ENCODE assay signal across 31 mouse cellular contexts in the genomic region with DNA sequence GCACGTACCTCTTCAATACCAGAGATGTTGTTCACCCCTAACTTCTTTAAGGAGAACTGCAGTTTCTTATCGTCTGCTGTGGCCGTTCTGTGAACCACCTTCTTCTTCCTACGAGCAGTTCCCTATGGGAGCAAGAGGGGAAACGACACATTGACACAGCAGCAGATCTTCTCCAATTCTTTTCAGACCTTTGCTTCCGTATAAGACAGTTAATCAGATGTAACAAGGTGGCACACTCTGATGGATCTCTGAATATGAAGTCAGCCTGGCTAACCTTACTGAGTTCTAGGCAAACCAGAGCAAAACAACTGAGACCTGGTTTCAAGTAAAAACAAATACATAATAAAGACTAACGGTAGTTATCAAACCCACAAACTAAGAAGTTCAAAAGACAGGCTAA. TPM values are rescaled to one million over a fixed set of nuclear protein-coding genes. Genes with fewer than 3 reads are reported as not detected.
A peak's percentile ranks its signal among the peaks of the same experiment; 100 is the strongest.
DNase-seq lines count a peak whose midpoint lies in the region; ATAC-seq and TF ChIP-seq lines count a peak whose summit lies in the region.
"Had no signal": no experiment of that assay in that cellular context is flagged by ENCODE, and none has a peak within 500 bp of the region (broad histone marks: within the 10 kb centered on the region; RNA-seq: fewer than 3 reads in every experiment).

No protein-coding gene starts in this region.

- H3K4me3 ChIP-seq in heart, embryonic 10.5 days, result no peak overlapping the region
- no peak overlapping the region for H3K4me3 ChIP-seq in midbrain, embryonic 11.5 days (ENCODE audit: low read depth, low read length)
- no peak overlapping the region for H3K4me3 ChIP-seq in midbrain, embryonic 14.5 days (replicated peaks; ENCODE audit: low read depth, low read length)
- H3K4me3 ChIP-seq in liver, postnatal 0 days (ENCODE audit: low read depth, low read length), result no peak overlapping the region
- no peak overlapping the region for H3K4me3 ChIP-seq in forebrain, embryonic 10.5 days
- H3K4me3 ChIP-seq: embryonic facial prominence, embryonic 12.5 days; embryonic facial prominence, embryonic 15.5 days; forebrain, embryonic 12.5 days; forebrain, embryonic 15.5 days; heart, embryonic 12.5 days; heart, embryonic 15.5 days; hindbrain, embryonic 10.5 days; hindbrain, embryonic 13.5 days; intestine, embryonic 15.5 days had no signal

- no peak for ATAC-seq in midbrain, embryonic 11.5 days (ENCODE audit: low FRiP score)
- no peak for ATAC-seq in midbrain, embryonic 14.5 days (ENCODE audit: low FRiP score, low TSS enrichment)
- ATAC-seq in liver, postnatal 0 days, result no peak
- ATAC-seq: forebrain, embryonic 15.5 days; hindbrain, embryonic 16.5 days; intestine, embryonic 15.5 days had no signal

- peaks cover 4% of the 10 kb centered on the region for H3K4me1 ChIP-seq in heart, embryonic 10.5 days
- H3K4me1 ChIP-seq in midbrain, embryonic 11.5 days (ENCODE audit: control insufficient read depth, insufficient read depth, low read length), result peaks cover 13% of the 10 kb centered on the region
- H3K4me1 ChIP-seq in midbrain, embryonic 14.5 days (ENCODE audit: control insufficient read depth, insufficient read depth, low read length), result peaks cover 13% of the 10 kb centered on the region
- peaks cover 19% of the 10 kb centered on the region for H3K4me1 ChIP-seq in liver, postnatal 0 days (ENCODE audit: insufficient read depth)
- peaks cover 21% of the 10 kb centered on the region for H3K4me1 ChIP-seq in forebrain, embryonic 10.5 days

- peak; percentile 49 for DNase-seq in heart, adult 11 months
- DNase-seq in heart, embryonic 10.5 days (ENCODE audit: low spot score), result no peak
- peak; percentile 61 for DNase-seq in midbrain, embryonic 11.5 days (ENCODE audit: low spot score, missing footprints)
- DNase-seq in midbrain, embryonic 14.5 days, result no peak
- no peak for DNase-seq in liver, postnatal 0 days
- no peak for DNase-seq in forebrain, embryonic 10.5 days (ENCODE audit: extremely low spot score, low spot score)
- no peak for DNase-seq in adrenal gland, adult 2 months
- DNase-seq: adrenal gland, postnatal 10 days; adrenal gland, postnatal 36 days; cerebellum, adult 18-20 months; cerebellum, adult 9-10 months; cerebellum, postnatal 25 days; gastrocnemius, postnatal 10 days; gastrocnemius, postnatal 36 days; heart, postnatal 10 days; heart, postnatal 36 days had no signal

- H3K27me3 ChIP-seq in heart, embryonic 10.5 days (ENCODE audit: insufficient read depth, poor library complexity, severe bottlenecking), result no peaks in the 10 kb centered on the region
- no peaks in the 10 kb centered on the region for H3K27me3 ChIP-seq in midbrain, embryonic 11.5 days (ENCODE audit: control insufficient read depth, insufficient read depth, low read length)
- H3K27me3 ChIP-seq in midbrain, embryonic 14.5 days (ENCODE audit: control insufficient read depth, insufficient read depth, low read length), result no peaks in the 10 kb centered on the region
- H3K27me3 ChIP-seq in liver, postnatal 0 days (ENCODE audit: insufficient read depth, low read length), result no peaks in the 10 kb centered on the region
- H3K27me3 ChIP-seq in forebrain, embryonic 10.5 days (ENCODE audit: poor library complexity, severe bottlenecking), result no peaks in the 10 kb centered on the region
- H3K27me3 ChIP-seq: embryonic facial prominence, embryonic 12.5 days; embryonic facial prominence, embryonic 15.5 days; forebrain, embryonic 12.5 days; forebrain, embryonic 15.5 days; heart, embryonic 12.5 days; heart, embryonic 15.5 days; hindbrain, embryonic 13.5 days; intestine, embryonic 15.5 days had no signal

- no peak for TF ChIP-seq CTCF in liver, postnatal 0 days (IDR thresholded peaks at IDR 0.05; ENCODE audit: low read depth)

- no peak for TF ChIP-seq EP300 in liver, postnatal 0 days (IDR thresholded peaks at IDR 0.05; ENCODE audit: low read depth)

- no peak overlapping the region for H3K9ac ChIP-seq in midbrain, embryonic 11.5 days (ENCODE audit: low read length)
- no peak overlapping the region for H3K9ac ChIP-seq in midbrain, embryonic 14.5 days (replicated peaks; ENCODE audit: low read length)
- no peak overlapping the region for H3K9ac ChIP-seq in liver, postnatal 0 days (replicated peaks)
- H3K9ac ChIP-seq: embryonic facial prominence, embryonic 12.5 days; embryonic facial prominence, embryonic 15.5 days; forebrain, embryonic 12.5 days; forebrain, embryonic 15.5 days; heart, embryonic 12.5 days; heart, embryonic 15.5 days; hindbrain, embryonic 13.5 days; intestine, embryonic 15.5 days had no signal

- H3K4me2 ChIP-seq in midbrain, embryonic 11.5 days, result no peak overlapping the region
- H3K4me2 ChIP-seq in midbrain, embryonic 14.5 days (ENCODE audit: low read length), result no peak overlapping the region
- 0 out of 2 replicates have a peak overlapping the region, but pooled peaks have one; percentile 22 for H3K4me2 ChIP-seq in liver, postnatal 0 days (ENCODE audit: low read depth, low read length)
- H3K4me2 ChIP-seq: embryonic facial prominence, embryonic 12.5 days; embryonic facial prominence, embryonic 15.5 days; forebrain, embryonic 12.5 days; forebrain, embryonic 15.5 days; heart, embryonic 12.5 days; heart, embryonic 15.5 days; hindbrain, embryonic 13.5 days; intestine, embryonic 15.5 days had no signal

- H3K9me3 ChIP-seq in heart, embryonic 10.5 days, result no peaks in the 10 kb centered on the region
- no peaks in the 10 kb centered on the region for H3K9me3 ChIP-seq in midbrain, embryonic 11.5 days (ENCODE audit: control insufficient read depth, low read length)
- H3K9me3 ChIP-seq in midbrain, embryonic 14.5 days (ENCODE audit: control insufficient read depth, low read length), result no peaks in the 10 kb centered on the region
- no peaks in the 10 kb centered on the region for H3K9me3 ChIP-seq in liver, postnatal 0 days (ENCODE audit: low read length)
- no peaks in the 10 kb centered on the region for H3K9me3 ChIP-seq in forebrain, embryonic 10.5 days
- H3K9me3 ChIP-seq: embryonic facial prominence, embryonic 12.5 days; embryonic facial prominence, embryonic 15.5 days; forebrain, embryonic 12.5 days; forebrain, embryonic 15.5 days; heart, embryonic 12.5 days; heart, embryonic 15.5 days; hindbrain, embryonic 10.5 days; hindbrain, embryonic 13.5 days; intestine, embryonic 15.5 days had no signal

- H3K27ac ChIP-seq in heart, embryonic 10.5 days, result no peak overlapping the region
- H3K27ac ChIP-seq in midbrain, embryonic 11.5 days (ENCODE audit: low read depth, low read length), result no peak overlapping the region
- H3K27ac ChIP-seq in midbrain, embryonic 14.5 days (replicated peaks; ENCODE audit: low read depth, low read length), result no peak overlapping the region
- H3K27ac ChIP-seq in liver, postnatal 0 days (ENCODE audit: low read depth), result no peak overlapping the region
- H3K27ac ChIP-seq in forebrain, embryonic 10.5 days, result no peak overlapping the region
- H3K27ac ChIP-seq: embryonic facial prominence, embryonic 12.5 days; embryonic facial prominence, embryonic 15.5 days; forebrain, embryonic 12.5 days; forebrain, embryonic 15.5 days; heart, embryonic 15.5 days; hindbrain, embryonic 10.5 days; hindbrain, embryonic 13.5 days; intestine, embryonic 15.5 days had no signal

- peaks cover 50% of the 10 kb centered on the region for H3K36me3 ChIP-seq in heart, embryonic 10.5 days
- H3K36me3 ChIP-seq in midbrain, embryonic 11.5 days (ENCODE audit: control insufficient read depth, insufficient read depth, low read length), result peaks cover 18% of the 10 kb centered on the region; the same call in 1 of the 2 replicates
- H3K36me3 ChIP-seq in midbrain, embryonic 14.5 days (ENCODE audit: control insufficient read depth, insufficient read depth, low read length), result peaks cover 53% of the 10 kb centered on the region
- peaks cover 48% of the 10 kb centered on the region for H3K36me3 ChIP-seq in liver, postnatal 0 days (replicated peaks; ENCODE audit: insufficient read depth, low read length)
- peaks cover 64% of the 10 kb centered on the region for H3K36me3 ChIP-seq in forebrain, embryonic 10.5 days (replicated peaks)

- WGBS in heart, embryonic 10.5 days, result 83% methylated on average over 7 of the region's 7 CpGs
- 79% methylated on average over 7 of the region's 7 CpGs for WGBS in midbrain, embryonic 11.5 days
- 87% methylated on average over 7 of the region's 7 CpGs for WGBS in midbrain, embryonic 14.5 days
- WGBS in liver, postnatal 0 days (ENCODE audit: insufficient replicate concordance), result 60% methylated on average over 7 of the region's 7 CpGs
- 89% methylated on average over 7 of the region's 7 CpGs for WGBS in forebrain, embryonic 10.5 days

RNA-seq across cellular contexts. Expression of a gene that starts 3.2 kb away (rescaled TPM):
- 512 and 641 TPM in 2 replicates for polyA plus RNA-seq in heart, embryonic 10.5 days (2016; fragmentation: Nextera tagmentation; extraction: Ambion mirVana)
- 823 and 852 TPM in 2 replicates for polyA plus RNA-seq in midbrain, embryonic 11.5 days (2014; fragmentation: Nextera tagmentation; extraction: Ambion mirVana)
- polyA plus RNA-seq in midbrain, embryonic 14.5 days (2014; fragmentation: Nextera tagmentation; extraction: Ambion mirVana), result 568 and 574 TPM in 2 replicates
- 306 and 312 TPM in 2 replicates for polyA plus RNA-seq in liver, postnatal 0 days (2015; fragmentation: Nextera tagmentation; extraction: Ambion mirVana)
- polyA plus RNA-seq in forebrain, embryonic 10.5 days (2016; fragmentation: Nextera tagmentation; extraction: Ambion mirVana), result 756 and 758 TPM in 2 replicates
- 100 to 1,000 TPM; 331 to 381 TPM for total RNA-seq in adrenal gland, adult 2 months (2021)
- polyA plus RNA-seq in adrenal gland, adult 2 months (2012; rRNA removed), result 20.2 and 21.6 TPM in 2 replicates

RNA-seq across cellular contexts. Expression of a gene that starts 33.9 kb away (rescaled TPM):
- not detected in 2 replicates for polyA plus RNA-seq in heart, embryonic 10.5 days (2016; fragmentation: Nextera tagmentation; extraction: Ambion mirVana)
- not detected in 2 replicates for polyA plus RNA-seq in midbrain, embryonic 11.5 days (2014; fragmentation: Nextera tagmentation; extraction: Ambion mirVana)
- polyA plus RNA-seq in midbrain, embryonic 14.5 days (2014; fragmentation: Nextera tagmentation; extraction: Ambion mirVana), result not detected in 2 replicates
- polyA plus RNA-seq in liver, postnatal 0 days (2015; fragmentation: Nextera tagmentation; extraction: Ambion mirVana), result not detected in 2 replicates
- not detected in 2 replicates for polyA plus RNA-seq in forebrain, embryonic 10.5 days (2016; fragmentation: Nextera tagmentation; extraction: Ambion mirVana)
- total RNA-seq in adrenal gland, adult 2 months (2021), result not detected
- not detected in 2 replicates for polyA plus RNA-seq in adrenal gland, adult 2 months (2012; rRNA removed)
- total RNA-seq: adrenal gland, postnatal 10 days; adrenal gland, postnatal 36 days; common myeloid progenitor, adult 5-6 weeks; ES-E14; gastrocnemius, adult 18-20 months; gastrocnemius, postnatal 10 days; gastrocnemius, postnatal 36 days; granulocyte monocyte progenitor cell, adult 5-6 weeks; heart, adult 8-10 months; heart, postnatal 10 days; heart, postnatal 36 days had no signal
- polyA plus RNA-seq: embryonic facial prominence, embryonic 12.5 days; forebrain, embryonic 12.5 days; forebrain, embryonic 15.5 days; heart, embryonic 12.5 days; heart, embryonic 15.5 days; hindbrain, embryonic 10.5 days; hindbrain, embryonic 13.5 days; hindbrain, embryonic 16.5 days; intestine, embryonic 15.5 days had no signal

RNA-seq across cellular contexts. Expression of a gene that starts 40.4 kb away (rescaled TPM):
- 0.10 and 0.16 TPM in 2 replicates for polyA plus RNA-seq in heart, embryonic 10.5 days (2016; fragmentation: Nextera tagmentation; extraction: Ambion mirVana)
- polyA plus RNA-seq in midbrain, embryonic 11.5 days (2014; fragmentation: Nextera tagmentation; extraction: Ambion mirVana), result 4.4 and 5.2 TPM in 2 replicates
- polyA plus RNA-seq in midbrain, embryonic 14.5 days (2014; fragmentation: Nextera tagmentation; extraction: Ambion mirVana), result 0.12 and 0.54 TPM in 2 replicates
- polyA plus RNA-seq in liver, postnatal 0 days (2015; fragmentation: Nextera tagmentation; extraction: Ambion mirVana), result not detected in 2 replicates
- polyA plus RNA-seq in forebrain, embryonic 10.5 days (2016; fragmentation: Nextera tagmentation; extraction: Ambion mirVana), result 2.9 and 3.1 TPM in 2 replicates
- 1 to 10 TPM in 1 of 2 experiments, under 1 TPM in 1; 0.26 to 1.4 TPM for total RNA-seq in adrenal gland, adult 2 months (2021)
- 1.6 and 2.5 TPM in 2 replicates for polyA plus RNA-seq in adrenal gland, adult 2 months (2012; rRNA removed)
- total RNA-seq: common myeloid progenitor, adult 5-6 weeks; granulocyte monocyte progenitor cell, adult 5-6 weeks had no signal
- polyA plus RNA-seq: heart, embryonic 15.5 days; intestine, embryonic 15.5 days had no signal

RNA-seq across cellular contexts. Expression of a gene that starts 50.8 kb away (rescaled TPM):
- polyA plus RNA-seq in heart, embryonic 10.5 days (2016; fragmentation: Nextera tagmentation; extraction: Ambion mirVana), result 14.8 and 16.3 TPM in 2 replicates
- 40.6 and 41.9 TPM in 2 replicates for polyA plus RNA-seq in midbrain, embryonic 11.5 days (2014; fragmentation: Nextera tagmentation; extraction: Ambion mirVana)
- 97.6 and 110 TPM in 2 replicates for polyA plus RNA-seq in midbrain, embryonic 14.5 days (2014; fragmentation: Nextera tagmentation; extraction: Ambion mirVana)
- polyA plus RNA-seq in liver, postnatal 0 days (2015; fragmentation: Nextera tagmentation; extraction: Ambion mirVana), result 8.5 and 8.6 TPM in 2 replicates
- 14.7 and 15.7 TPM in 2 replicates for polyA plus RNA-seq in forebrain, embryonic 10.5 days (2016; fragmentation: Nextera tagmentation; extraction: Ambion mirVana)
- 10 to 100 TPM; 22.0 to 24.7 TPM for total RNA-seq in adrenal gland, adult 2 months (2021)
- polyA plus RNA-seq in adrenal gland, adult 2 months (2012; rRNA removed), result 12.2 and 15.4 TPM in 2 replicates

RNA-seq across cellular contexts. Expression of a gene that starts 50.8 kb away (rescaled TPM):
- polyA plus RNA-seq in heart, embryonic 10.5 days (2016; fragmentation: Nextera tagmentation; extraction: Ambion mirVana), result 25.1 and 32.1 TPM in 2 replicates
- polyA plus RNA-seq in midbrain, embryonic 11.5 days (2014; fragmentation: Nextera tagmentation; extraction: Ambion mirVana), result 40.4 and 42.9 TPM in 2 replicates
- 27.5 and 35.1 TPM in 2 replicates for polyA plus RNA-seq in midbrain, embryonic 14.5 days (2014; fragmentation: Nextera tagmentation; extraction: Ambion mirVana)
- polyA plus RNA-seq in liver, postnatal 0 days (2015; fragmentation: Nextera tagmentation; extraction: Ambion mirVana), result 5.7 and 7.5 TPM in 2 replicates
- 50.7 and 53.6 TPM in 2 replicates for polyA plus RNA-seq in forebrain, embryonic 10.5 days (2016; fragmentation: Nextera tagmentation; extraction: Ambion mirVana)
- total RNA-seq in adrenal gland, adult 2 months (2021), result 10 to 100 TPM; 16.1 to 18.7 TPM
- polyA plus RNA-seq in adrenal gland, adult 2 months (2012; rRNA removed), result 2.1 and 2.5 TPM in 2 replicates

Comparison
In these comparisons a context has a peak if more than half of its experiments do, and no peak if none do; other contexts are left out.
1. DNase-seq: peak in heart, adult 11 months (single experiment) and midbrain, embryonic 11.5 days (single experiment); none in heart, embryonic 10.5 days (single experiment), midbrain, embryonic 14.5 days (single experiment), liver, postnatal 0 days (single experiment), forebrain, embryonic 10.5 days (single experiment) and adrenal gland, adult 2 months (single experiment).
2. RNA of a gene that starts 3.2 kb away (polyA plus RNA-seq): 823 to 852 TPM in midbrain, embryonic 11.5 days, 756 to 758 TPM in forebrain, embryonic 10.5 days, 512 to 641 TPM in heart, embryonic 10.5 days, 568 to 574 TPM in midbrain, embryonic 14.5 days and 306 to 312 TPM in liver, postnatal 0 days; 20.2 to 21.6 TPM in adrenal gland, adult 2 months; every median in the first group is over 10 times any median in the second.